Mouse (Mus musculus): ENCODE measurements at regions not wholly inside any gene's neighbourhood (a gene's known extent, or its start where the extent isn't known, plus 50 kb on each side); places are given as distances from the start of the nearest gene placed in this dataset.

GRCm38 (mm10) chr13:116514256-116514639 is 204.8 kb upstream of the Isl1 start:
- Histone ChIP-seq H3K27ac (no peak overlapping the region), H3K9ac (peak overlapping the region; percentile 31; the same call in 1 of the 2 replicates), H3K4me3 (peak overlapping the region; percentile 28), H3K4me2 (peak overlapping the region; percentile 53), H3K36me3 (replicated peaks) (no peaks in the 10 kb centered on the region), H3K9me3 (no peaks in the 10 kb centered on the region), H3K4me1 (peaks cover 10% of the 10 kb centered on the region; the same call in 1 of the 2 replicates), H3K27me3 (replicated peaks) (no peaks in the 10 kb centered on the region)
- WGBS = 16% methylated on average over 7 of the region's 7 CpGs
- ATAC-seq (replicated peaks) = peak; percentile 76; the same call in 1 of the 2 replicates

- H3K9me3 ChIP-seq = no peaks in the 10 kb centered on the region
- WGBS = 81% methylated on average over 4 of the region's 4 CpGs
- peaks cover 10% of the 10 kb centered on the region; the same call in 1 of the 2 replicates for H3K4me1 ChIP-seq
- ATAC-seq (replicated peaks) = no peak
- H3K4me3 ChIP-seq = no peak overlapping the region
- no peaks in the 10 kb centered on the region for H3K27me3 ChIP-seq (replicated peaks)
- no peak overlapping the region for H3K27ac ChIP-seq
- no peak overlapping the region for H3K9ac ChIP-seq
- H3K4me2 ChIP-seq = no peak overlapping the region
- no peaks in the 10 kb centered on the region for H3K36me3 ChIP-seq (replicated peaks)
These were observed 202.9 kb upstream of the Isl1 start for GRCm38 (mm10) chr13:116512398-116512797.

- H3K9ac ChIP-seq = no peak overlapping the region
- no peaks in the 10 kb centered on the region for H3K27me3 ChIP-seq (replicated peaks)
- no peaks in the 10 kb centered on the region for H3K4me1 ChIP-seq
- H3K4me3 ChIP-seq = no peak overlapping the region
- WGBS = 95% methylated on average over 7 of the region's 7 CpGs
- H3K4me2 ChIP-seq = no peak overlapping the region
- no peaks in the 10 kb centered on the region for H3K9me3 ChIP-seq
- H3K36me3 ChIP-seq (replicated peaks) = no peaks in the 10 kb centered on the region
- H3K27ac ChIP-seq = no peak overlapping the region
- ATAC-seq (replicated peaks) = no peak
These were observed 198.8 kb upstream of the Isl1 start for GRCm38 (mm10) chr13:116508213-116508811.

- H3K4me3 ChIP-seq = no peak overlapping the region
- no peaks in the 10 kb centered on the region for H3K36me3 ChIP-seq (replicated peaks)
- WGBS = 35% methylated on average over 6 of the region's 6 CpGs
- 0 out of 2 replicates have a peak overlapping the region, but pooled peaks have one; percentile 8 for H3K4me2 ChIP-seq
- peak; percentile 75 for ATAC-seq (replicated peaks)
- H3K27ac ChIP-seq = 0 out of 2 replicates have a peak overlapping the region, but pooled peaks have one; percentile 9
- no peaks in the 10 kb centered on the region for H3K9me3 ChIP-seq
- H3K9ac ChIP-seq = no peak overlapping the region
- 0 out of 2 replicates have a peak, but pooled peaks cover 4% of the 10 kb centered on the region for H3K4me1 ChIP-seq
- H3K27me3 ChIP-seq (replicated peaks) = no peaks in the 10 kb centered on the region
These were observed 188.3 kb upstream of the Isl1 start for GRCm38 (mm10) chr13:116497659-116498414.

- H3K9ac ChIP-seq = no peak overlapping the region
- ATAC-seq (replicated peaks) = no peak
- no peak overlapping the region for H3K27ac ChIP-seq
- no peak overlapping the region for H3K4me2 ChIP-seq
- H3K27me3 ChIP-seq (replicated peaks) = no peaks in the 10 kb centered on the region
- 0 out of 2 replicates have a peak, but pooled peaks cover 4% of the 10 kb centered on the region for H3K4me1 ChIP-seq
- H3K36me3 ChIP-seq (replicated peaks) = no peaks in the 10 kb centered on the region
- H3K4me3 ChIP-seq = no peak overlapping the region
- WGBS = 26% methylated on average over 2 of the region's 2 CpGs
- H3K9me3 ChIP-seq = no peaks in the 10 kb centered on the region
These were observed 186.2 kb upstream of the Isl1 start for GRCm38 (mm10) chr13:116495641-116496040.

GRCm38 (mm10) chr13:116489420-116489819 is 179.9 kb upstream of the Isl1 start:
- Histone ChIP-seq H3K4me1 (no peaks in the 10 kb centered on the region), H3K4me3 (no peak overlapping the region), H3K9me3 (no peaks in the 10 kb centered on the region), H3K36me3 (replicated peaks) (no peaks in the 10 kb centered on the region), H3K4me2 (no peak overlapping the region), H3K27ac (no peak overlapping the region), H3K9ac (no peak overlapping the region), H3K27me3 (replicated peaks) (no peaks in the 10 kb centered on the region)
- WGBS = 81% methylated on average over 1 of the region's 1 CpGs
- no peak for ATAC-seq (replicated peaks)

GRCm38 (mm10) chr13:116474611-116475010 is 165.1 kb upstream of the Isl1 start:
- 73% methylated on average over 8 of the region's 8 CpGs for WGBS
- H3K9ac ChIP-seq = no peak overlapping the region

GRCm38 (mm10) chr13:116461757-116462156 is 152.3 kb upstream of the Isl1 start:
- H3K9me3 ChIP-seq = no peaks in the 10 kb centered on the region
- H3K4me1 ChIP-seq = no peaks in the 10 kb centered on the region
- no peak overlapping the region for H3K9ac ChIP-seq
- H3K4me2 ChIP-seq = no peak overlapping the region
- no peak for ATAC-seq (replicated peaks)
- H3K36me3 ChIP-seq (replicated peaks) = no peaks in the 10 kb centered on the region
- 55% methylated on average over 6 of the region's 6 CpGs for WGBS
- H3K27me3 ChIP-seq (replicated peaks) = no peaks in the 10 kb centered on the region
- no peak overlapping the region for H3K4me3 ChIP-seq
- H3K27ac ChIP-seq = no peak overlapping the region

More at GRCm38 (mm10) chr13:116474611-116475010, 165.1 kb upstream of the Isl1 start:
- Histone ChIP-seq H3K4me2 (no peak overlapping the region), H3K4me3 (no peak overlapping the region), H3K4me1 (no peaks in the 10 kb centered on the region), H3K27me3 (replicated peaks) (no peaks in the 10 kb centered on the region), H3K9me3 (no peaks in the 10 kb centered on the region), H3K27ac (no peak overlapping the region), H3K36me3 (replicated peaks) (no peaks in the 10 kb centered on the region)
- ATAC-seq (replicated peaks) = no peak

GRCm38 (mm10) chr13:116443165-116443955 is 133.9 kb upstream of the Isl1 start:
- no peaks in the 10 kb centered on the region for H3K9me3 ChIP-seq
- no peak for ATAC-seq (replicated peaks)
- no peaks in the 10 kb centered on the region for H3K4me1 ChIP-seq
- H3K4me2 ChIP-seq = 0 out of 2 replicates have a peak overlapping the region, but pooled peaks have one; percentile 10
- no peaks in the 10 kb centered on the region for H3K27me3 ChIP-seq (replicated peaks)
- no peak overlapping the region for H3K4me3 ChIP-seq
- 45% methylated on average over 15 of the region's 15 CpGs for WGBS
- H3K27ac ChIP-seq = no peak overlapping the region
- H3K9ac ChIP-seq = no peak overlapping the region
- H3K36me3 ChIP-seq (replicated peaks) = no peaks in the 10 kb centered on the region

GRCm38 (mm10) chr13:116417768-116418167 is 108.3 kb upstream of the Isl1 start:
- Histone ChIP-seq H3K36me3 (replicated peaks) (no peaks in the 10 kb centered on the region), H3K27me3 (replicated peaks) (no peaks in the 10 kb centered on the region), H3K4me3 (no peak overlapping the region), H3K9ac (no peak overlapping the region), H3K27ac (no peak overlapping the region), H3K9me3 (no peaks in the 10 kb centered on the region), H3K4me1 (no peaks in the 10 kb centered on the region), H3K4me2 (no peak overlapping the region)
- WGBS = 66% methylated on average over 3 of the region's 3 CpGs
- no peak for ATAC-seq (replicated peaks)

- no peak for ATAC-seq (replicated peaks)
- no peak overlapping the region for H3K4me2 ChIP-seq
- no peak overlapping the region for H3K27ac ChIP-seq
- H3K9ac ChIP-seq = no peak overlapping the region
- no peaks in the 10 kb centered on the region for H3K36me3 ChIP-seq (replicated peaks)
- no peak overlapping the region for H3K4me3 ChIP-seq
- 45% methylated on average over 7 of the region's 7 CpGs for WGBS
- no peaks in the 10 kb centered on the region for H3K4me1 ChIP-seq
- H3K9me3 ChIP-seq = no peaks in the 10 kb centered on the region
- H3K27me3 ChIP-seq (replicated peaks) = no peaks in the 10 kb centered on the region
These were observed 105.0 kb upstream of the Isl1 start for GRCm38 (mm10) chr13:116414473-116414872.

- Histone ChIP-seq H3K4me3 (no peak overlapping the region), H3K27ac (no peak overlapping the region), H3K36me3 (replicated peaks) (no peaks in the 10 kb centered on the region), H3K9ac (no peak overlapping the region), H3K9me3 (no peaks in the 10 kb centered on the region), H3K4me2 (no peak overlapping the region), H3K27me3 (replicated peaks) (no peaks in the 10 kb centered on the region), H3K4me1 (no peaks in the 10 kb centered on the region)
- ATAC-seq (replicated peaks) = no peak
- WGBS = 83% methylated on average over 5 of the region's 5 CpGs
These were observed 101.2 kb upstream of the Isl1 start for GRCm38 (mm10) chr13:116410682-116411081.
